ENCODE assay signal across 13 mouse cellular contexts in genomic region chr1:118294826-118295225, GRCm38 (mm10). TPM values are rescaled to one million over a fixed set of nuclear protein-coding genes. Genes with fewer than 3 reads are reported as not detected.
A peak's percentile ranks its signal among the peaks of the same experiment; 100 is the strongest.
DNase-seq lines count a peak whose midpoint lies in the region; ATAC-seq and TF ChIP-seq lines count a peak whose summit lies in the region.
"Had no signal": no experiment of that assay in that cellular context is flagged by ENCODE, and none has a peak within 500 bp of the region (broad histone marks: within the 10 kb centered on the region; RNA-seq: fewer than 3 reads in every experiment).

No protein-coding gene starts in this region.

- no peak for TF ChIP-seq POLR2A in lung, adult 2 months (IDR thresholded peaks at IDR 0.05; ENCODE audit: borderline replicate concordance, extremely low read depth, low read depth, low read length)

- no peak overlapping the region for H3K4me3 ChIP-seq in lung, adult 2 months (replicated peaks; ENCODE audit: extremely low read depth, low read depth, low read length)
- no peak overlapping the region for H3K4me3 ChIP-seq in midbrain, embryonic 16.5 days (ENCODE audit: low read depth, low read length)
- H3K4me3 ChIP-seq: heart, embryonic 13.5 days had no signal

- no peaks in the 10 kb centered on the region for H3K9me3 ChIP-seq in midbrain, embryonic 16.5 days (replicated peaks; ENCODE audit: control insufficient read depth, low read length, poor library complexity, severe bottlenecking)
- H3K9me3 ChIP-seq: heart, embryonic 13.5 days had no signal

- peaks cover 38% of the 10 kb centered on the region for H3K36me3 ChIP-seq in midbrain, embryonic 16.5 days (ENCODE audit: control insufficient read depth, insufficient read depth, low read length)

- WGBS in lung, adult 2 months, result 26% methylated on average over 5 of the region's 5 CpGs
- 63% methylated on average over 5 of the region's 5 CpGs for WGBS in midbrain, embryonic 16.5 days

- H3K27me3 ChIP-seq in midbrain, embryonic 16.5 days (ENCODE audit: control insufficient read depth, insufficient read depth, low read depth, low read length), result no peaks in the 10 kb centered on the region
- H3K27me3 ChIP-seq: CH12.LX; heart, embryonic 13.5 days; Patski had no signal

- H3K9ac ChIP-seq in midbrain, embryonic 16.5 days (ENCODE audit: low read depth, low read length), result no peak overlapping the region
- H3K9ac ChIP-seq: heart, embryonic 13.5 days had no signal

- intact Hi-C loops in left cerebral cortex, postnatal 10 days (cut with DNase I), result no loop called here
- intact Hi-C loops in left cerebral cortex, postnatal 36 days (cut with DNase I), result no loop called here

- peaks cover 6% of the 10 kb centered on the region for H3K4me1 ChIP-seq in lung, adult 2 months (ENCODE audit: control insufficient read depth, insufficient read depth, low read length)
- no peaks in the 10 kb centered on the region for H3K4me1 ChIP-seq in midbrain, embryonic 16.5 days (ENCODE audit: control insufficient read depth, insufficient read depth, low read length)
- H3K4me1 ChIP-seq: heart, embryonic 13.5 days had no signal

- TF ChIP-seq CTCF in lung, adult 2 months (IDR thresholded peaks at IDR 0.05; ENCODE audit: insufficient read depth, low read length), result no peak

- DNase-seq in left cerebral cortex, postnatal 10 days (ENCODE audit: extremely low spot score in 1 of 2, low spot score in 2 of 2), result peak; percentile 20 to 35
- DNase-seq in left cerebral cortex, postnatal 36 days (ENCODE audit: low spot score in 2 of 2), result no peak
- DNase-seq in layer of hippocampus, adult 8-10 months (ENCODE audit: low spot score in 2 of 2), result peak; percentile 18 to 44
- DNase-seq in lung, adult 2 months, result peak; percentile 37
- DNase-seq in frontal cortex, postnatal 14 days (ENCODE audit: low spot score in 2 of 2), result no peak
- DNase-seq: adrenal gland, adult 2 months; kidney, adult 2 months had no signal

- H3K4me2 ChIP-seq in midbrain, embryonic 16.5 days (ENCODE audit: low read length), result no peak overlapping the region
- H3K4me2 ChIP-seq: heart, embryonic 13.5 days had no signal

- H3K27ac ChIP-seq in midbrain, embryonic 16.5 days (ENCODE audit: low read length), result 0 out of 2 replicates have a peak overlapping the region, but pooled peaks have one; percentile 20
- H3K27ac ChIP-seq: heart, embryonic 13.5 days; macrophage had no signal

- ATAC-seq in midbrain, embryonic 16.5 days, result no peak
- ATAC-seq in erythroblast, adult 5-6 weeks (replicated peaks; ENCODE audit: low FRiP score, poor library complexity, severe bottlenecking), result no peak
- ATAC-seq: Patski had no signal

RNA-seq across cellular contexts. Expression of gene Tsn, which starts 16.7 kb away (rescaled TPM):
- total RNA-seq in left cerebral cortex, postnatal 10 days (2021), result 100 to 1,000 TPM; 123 to 125 TPM
- total RNA-seq in left cerebral cortex, postnatal 36 days (2021), result 100 to 1,000 TPM; 100 to 105 TPM
- total RNA-seq in layer of hippocampus, adult 8-10 months (2022), result 100 to 1,000 TPM; 105 to 118 (median 107) TPM
- 37.5 and 41.5 TPM in 2 replicates for polyA plus RNA-seq in lung, adult 2 months (2012; rRNA removed)
- polyA plus RNA-seq in midbrain, embryonic 16.5 days (2015; fragmentation: Nextera tagmentation; extraction: Ambion mirVana), result 515 and 516 TPM in 2 replicates
- 22.4 and 28.6 TPM in 2 replicates for total RNA-seq in erythroblast, adult 5-6 weeks (2015; ENCODE audit: low replicate concordance)
- total RNA-seq in erythroblast, adult 5-6 weeks (2017; ENCODE audit: low replicate concordance), result 24.1 and 30.5 TPM in 2 replicates

RNA-seq across cellular contexts. Expression of gene Nifk, which starts 26.8 kb away (rescaled TPM):
- 10 to 100 TPM; 30.3 to 31.6 TPM for total RNA-seq in left cerebral cortex, postnatal 10 days (2021)
- 10 to 100 TPM; 19.5 to 19.6 TPM for total RNA-seq in left cerebral cortex, postnatal 36 days (2021)
- total RNA-seq in layer of hippocampus, adult 8-10 months (2022), result 10 to 100 TPM; 23.9 to 26.6 (median 24.2) TPM
- polyA plus RNA-seq in lung, adult 2 months (2012; rRNA removed), result 2.7 and 5.9 TPM in 2 replicates
- 70.7 and 71.4 TPM in 2 replicates for polyA plus RNA-seq in midbrain, embryonic 16.5 days (2015; fragmentation: Nextera tagmentation; extraction: Ambion mirVana)
- total RNA-seq in erythroblast, adult 5-6 weeks (2015; ENCODE audit: low replicate concordance), result 30.6 and 40.5 TPM in 2 replicates
- 31.8 and 38.3 TPM in 2 replicates for total RNA-seq in erythroblast, adult 5-6 weeks (2017; ENCODE audit: low replicate concordance)

Comparison
In these comparisons a context has a peak if more than half of its experiments do, and no peak if none do; other contexts are left out.
1. DNase-seq: peak in left cerebral cortex, postnatal 10 days (2 of 2), layer of hippocampus, adult 8-10 months (2 of 2) and lung, adult 2 months (single experiment); none in left cerebral cortex, postnatal 36 days (0 of 2) and frontal cortex, postnatal 14 days (0 of 2).